Mouse (Mus musculus) forebrain, embryonic 13.5 days (tissue): ENCODE measurements around the gene Ifit2. TPM values are rescaled to one million over a fixed set of nuclear protein-coding genes. Genes with fewer than 3 reads are reported as not detected.
A peak's percentile ranks its signal among the peaks of the same experiment; 100 is the strongest.

Source experiments
- ATAC-seq: fragments of 200-750 bp; cut with Nextera tagmentation; 2 replicates; pipeline ENCODE4 v1.8.0; 2017
- H3K27ac ChIP-seq: fragments of 300-500 bp; sonication (generic); 2 replicates; pipeline ENCODE4 v1.5.1; 2015; ENCODE audit warnings: inconsistent platforms, mild to moderate bottlenecking, moderate library complexity
- H3K27me3 ChIP-seq: fragments of 300-500 bp; sonication (generic); 2 replicates; pipeline ENCODE4 v1.6.1; 2015; ENCODE audit warnings: mild to moderate bottlenecking, inconsistent platforms
- H3K36me3 ChIP-seq: fragments of 300-500 bp; sonication (generic); 2 replicates; pipeline ENCODE4 v1.6.1; 2015; ENCODE audit warnings: mild to moderate bottlenecking, inconsistent platforms; ENCODE audit not compliant: poor library complexity, severe bottlenecking
- H3K4me1 ChIP-seq: fragments of 300-500 bp; sonication (generic); 2 replicates; pipeline ENCODE4 v1.6.1; 2015; ENCODE audit warnings: inconsistent platforms
- H3K4me2 ChIP-seq: fragments of 300-500 bp; sonication (generic); 2 replicates; pipeline ENCODE4 v1.6.1; 2015; ENCODE audit warnings: inconsistent platforms, mild to moderate bottlenecking, moderate library complexity
- H3K4me3 ChIP-seq: fragments of 300-500 bp; sonication (generic); 2 replicates; pipeline ENCODE4 v1.5.1; 2015; ENCODE audit warnings: mild to moderate bottlenecking, inconsistent platforms
- H3K9ac ChIP-seq: fragments of 300-500 bp; sonication (generic); 2 replicates; pipeline ENCODE4 v1.6.1; 2015; ENCODE audit warnings: mild to moderate bottlenecking, inconsistent platforms
- H3K9me3 ChIP-seq: fragments of 300-500 bp; sonication (generic); replicated peaks from 2 replicates; pipeline ENCODE4 v1.6.1; 2016; ENCODE audit warnings: inconsistent platforms
- WGBS: fragments of 180-500 bp; shearing (Covaris S2); methylation state at CpG from one replicate; pipeline ENCODE4 v1.1.7; 2015; 5-methylcytosine and 5-hydroxymethylcytosine counted together
- polyA plus RNA-seq: library from polyadenylated mRNA; unstranded; fragments of >200 nt; fragmentation: Nextera tagmentation; extraction: Ambion mirVana; gene quantifications from 2 replicates; pipeline ENCODE4 v1.2.1, GENCODE M21; 2015

The Ifit2 gene
- polyA plus RNA-seq: 5.1 and 6.0 TPM in 2 replicates

GRCm38 (mm10) chr19:34550534-34551223 is at the start of gene Ifit2:
Ifit2 (plus strand) TSS chr19:34550694.
- peak within 1 kb of the TSS; percentile 56 for H3K9ac ChIP-seq
- peak within 1 kb of the TSS; percentile 48 for H3K4me3 ChIP-seq
- WGBS: 1% methylated on average over 22 of the region's 22 CpGs
- ATAC-seq: peak; percentile 97
- H3K4me1 ChIP-seq: 0 out of 2 replicates have a peak, but pooled peaks cover 4% of the 10 kb centered on the region
- peak within 1 kb of the TSS; percentile 66 for H3K4me2 ChIP-seq
- no peaks in the 10 kb centered on the region for H3K9me3 ChIP-seq
- H3K27ac ChIP-seq: no peak within 1 kb of the TSS
- H3K36me3 ChIP-seq: no peaks in the 10 kb centered on the region
- H3K27me3 ChIP-seq: no peaks in the 10 kb centered on the region

- no peak overlapping the region for H3K9ac ChIP-seq
- H3K36me3 ChIP-seq: no peaks in the 10 kb centered on the region; the same call in 1 of the 2 replicates
- H3K9me3 ChIP-seq: no peaks in the 10 kb centered on the region
- no peak overlapping the region for H3K4me3 ChIP-seq
- WGBS: 43% methylated on average over 4 of the region's 4 CpGs
- no peaks in the 10 kb centered on the region for H3K4me1 ChIP-seq
- ATAC-seq: peak; percentile 62; the same call in 1 of the 2 replicates
- no peak overlapping the region for H3K27ac ChIP-seq
- no peaks in the 10 kb centered on the region for H3K27me3 ChIP-seq
- H3K4me2 ChIP-seq: no peak overlapping the region
Measured at GRCm38 (mm10) chr19:34500763-34501162, 49.7 kb upstream of the Ifit2 start.

DNA sequence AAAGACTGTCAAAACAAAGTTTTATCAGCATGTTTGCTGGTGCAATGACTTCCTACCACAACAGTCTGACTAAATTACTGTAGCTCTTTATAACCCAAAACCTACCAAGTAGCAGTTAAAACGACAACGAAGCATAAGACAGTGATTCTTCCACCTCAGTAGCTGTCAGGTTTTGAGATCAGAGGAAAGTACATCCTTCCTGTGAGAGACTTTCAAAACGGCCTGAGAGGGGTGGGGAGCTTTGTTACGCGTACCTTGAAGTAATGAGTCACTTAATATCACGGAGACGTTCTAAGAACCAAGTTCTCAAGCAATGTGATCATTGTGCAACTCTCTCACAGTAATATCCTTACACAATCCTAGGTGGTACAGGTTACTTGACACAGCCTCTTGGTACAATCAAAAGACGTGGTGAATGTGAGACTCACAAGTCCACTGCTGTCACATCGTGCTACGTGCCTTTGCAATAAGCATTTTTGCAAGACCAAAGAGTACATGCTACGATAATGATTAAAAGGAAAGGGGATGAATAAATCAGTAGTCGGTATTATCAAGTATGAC is 45.3 kb upstream of the Ifit2 start:
- H3K27ac ChIP-seq: no peak overlapping the region
- no peaks in the 10 kb centered on the region for H3K27me3 ChIP-seq
- 83% methylated on average over 12 of the region's 12 CpGs for WGBS
- no peaks in the 10 kb centered on the region; the same call in 1 of the 2 replicates for H3K36me3 ChIP-seq
- H3K9me3 ChIP-seq: no peaks in the 10 kb centered on the region
- no peak overlapping the region for H3K4me2 ChIP-seq
- ATAC-seq: no peak
- H3K9ac ChIP-seq: no peak overlapping the region
- H3K4me3 ChIP-seq: no peak overlapping the region
- no peaks in the 10 kb centered on the region for H3K4me1 ChIP-seq

GRCm38 (mm10) chr19:34510717-34511116 is 39.8 kb upstream of the Ifit2 start:
- Histone ChIP-seq H3K9me3 (no peaks in the 10 kb centered on the region), H3K36me3 (no peaks in the 10 kb centered on the region; the same call in 1 of the 2 replicates), H3K27me3 (no peaks in the 10 kb centered on the region), H3K27ac (no peak overlapping the region), H3K9ac (no peak overlapping the region), H3K4me3 (no peak overlapping the region), H3K4me2 (no peak overlapping the region), H3K4me1 (no peaks in the 10 kb centered on the region)
- WGBS: 93% methylated on average over 5 of the region's 5 CpGs
- no peak for ATAC-seq

GRCm38 (mm10) chr19:34511528-34511927 is 39.0 kb upstream of the Ifit2 start:
- no peak overlapping the region for H3K27ac ChIP-seq
- no peaks in the 10 kb centered on the region; the same call in 1 of the 2 replicates for H3K36me3 ChIP-seq
- no peak for ATAC-seq
- no peak overlapping the region for H3K9ac ChIP-seq
- no peaks in the 10 kb centered on the region for H3K9me3 ChIP-seq
- H3K4me3 ChIP-seq: no peak overlapping the region
- H3K27me3 ChIP-seq: no peaks in the 10 kb centered on the region
- 77% methylated on average over 8 of the region's 8 CpGs for WGBS
- no peaks in the 10 kb centered on the region for H3K4me1 ChIP-seq
- no peak overlapping the region for H3K4me2 ChIP-seq

- Histone ChIP-seq H3K4me3 (no peak overlapping the region), H3K27ac (no peak overlapping the region), H3K4me2 (no peak overlapping the region), H3K36me3 (peaks cover 4% of the 10 kb centered on the region; the same call in 1 of the 2 replicates), H3K4me1 (no peaks in the 10 kb centered on the region), H3K9ac (no peak overlapping the region), H3K9me3 (no peaks in the 10 kb centered on the region), H3K27me3 (no peaks in the 10 kb centered on the region)
- ATAC-seq: no peak
- whole genome bisulfite sequencing: 90% methylated on average over 3 of the region's 3 CpGs
Measured at GRCm38 (mm10) chr19:34515681-34516080, 34.8 kb upstream of the Ifit2 start.

- H3K9ac ChIP-seq: no peak overlapping the region
- H3K4me3 ChIP-seq: no peak overlapping the region
- no peak overlapping the region for H3K4me2 ChIP-seq
- 86% methylated on average over 2 of the region's 2 CpGs for WGBS
- no peak overlapping the region for H3K27ac ChIP-seq
- no peaks in the 10 kb centered on the region for H3K9me3 ChIP-seq
- H3K4me1 ChIP-seq: no peaks in the 10 kb centered on the region
- no peak for ATAC-seq
- H3K36me3 ChIP-seq: peaks cover 4% of the 10 kb centered on the region; the same call in 1 of the 2 replicates
- no peaks in the 10 kb centered on the region for H3K27me3 ChIP-seq
Measured at GRCm38 (mm10) chr19:34516346-34516745, 34.1 kb upstream of the Ifit2 start.

GRCm38 (mm10) chr19:34517197-34517596 is 33.3 kb upstream of the Ifit2 start:
- no peaks in the 10 kb centered on the region for H3K4me1 ChIP-seq
- no peaks in the 10 kb centered on the region for H3K27me3 ChIP-seq
- 91% methylated on average over 3 of the region's 3 CpGs for WGBS
- no peak for ATAC-seq
- H3K4me2 ChIP-seq: no peak overlapping the region
- no peaks in the 10 kb centered on the region for H3K9me3 ChIP-seq
- H3K4me3 ChIP-seq: no peak overlapping the region
- H3K27ac ChIP-seq: no peak overlapping the region
- H3K9ac ChIP-seq: no peak overlapping the region
- peaks cover 4% of the 10 kb centered on the region; the same call in 1 of the 2 replicates for H3K36me3 ChIP-seq

- no peak overlapping the region for H3K27ac ChIP-seq
- no peak overlapping the region for H3K4me2 ChIP-seq
- H3K27me3 ChIP-seq: no peaks in the 10 kb centered on the region
- no peaks in the 10 kb centered on the region for H3K9me3 ChIP-seq
- no peak for ATAC-seq
- peaks cover 4% of the 10 kb centered on the region; the same call in 1 of the 2 replicates for H3K36me3 ChIP-seq
- 93% methylated on average over 13 of the region's 13 CpGs for WGBS
- no peaks in the 10 kb centered on the region for H3K4me1 ChIP-seq
- H3K4me3 ChIP-seq: no peak overlapping the region
- no peak overlapping the region for H3K9ac ChIP-seq
Measured at GRCm38 (mm10) chr19:34517812-34518594, 32.5 kb upstream of the Ifit2 start.

GRCm38 (mm10) chr19:34518786-34519185 is 31.7 kb upstream of the Ifit2 start:
- Histone ChIP-seq H3K27ac (no peak overlapping the region), H3K9ac (no peak overlapping the region), H3K36me3 (peaks cover 4% of the 10 kb centered on the region; the same call in 1 of the 2 replicates), H3K4me3 (no peak overlapping the region), H3K4me2 (no peak overlapping the region), H3K4me1 (no peaks in the 10 kb centered on the region), H3K27me3 (no peaks in the 10 kb centered on the region), H3K9me3 (no peaks in the 10 kb centered on the region)
- WGBS: 88% methylated on average over 3 of the region's 3 CpGs
- no peak for ATAC-seq

- Histone ChIP-seq H3K27ac (no peak overlapping the region), H3K9ac (no peak overlapping the region), H3K36me3 (peaks cover 4% of the 10 kb centered on the region; the same call in 1 of the 2 replicates), H3K4me2 (no peak overlapping the region), H3K9me3 (no peaks in the 10 kb centered on the region), H3K27me3 (no peaks in the 10 kb centered on the region), H3K4me1 (no peaks in the 10 kb centered on the region), H3K4me3 (no peak overlapping the region)
- WGBS: 78% methylated on average over 3 of the region's 3 CpGs
- no peak for ATAC-seq
Measured at GRCm38 (mm10) chr19:34519646-34520045, 30.8 kb upstream of the Ifit2 start.

DNA sequence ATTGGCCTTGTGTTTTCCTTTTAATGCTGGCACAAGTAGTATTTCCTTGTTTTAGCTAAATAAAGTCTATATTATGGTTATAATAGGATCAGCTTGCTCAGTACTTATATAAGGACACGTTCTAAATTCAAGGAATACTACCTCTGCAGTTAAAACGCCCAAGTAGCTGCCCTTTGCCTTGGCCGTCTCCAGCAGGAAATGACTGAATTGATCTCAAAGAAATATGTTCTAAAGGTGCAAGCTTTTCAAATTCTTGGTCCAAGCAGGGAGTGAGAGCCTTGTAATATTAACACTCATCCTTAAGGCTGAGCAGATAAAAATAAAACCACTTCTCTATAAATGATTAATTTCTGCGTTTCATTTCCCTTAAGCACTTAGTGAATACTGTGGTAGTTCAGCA is 30.4 kb upstream of the Ifit2 start:
- Histone ChIP-seq H3K27me3 (no peaks in the 10 kb centered on the region), H3K9me3 (no peaks in the 10 kb centered on the region), H3K27ac (no peak overlapping the region), H3K4me3 (no peak overlapping the region), H3K4me1 (no peaks in the 10 kb centered on the region), H3K9ac (no peak overlapping the region), H3K4me2 (no peak overlapping the region), H3K36me3 (peaks cover 4% of the 10 kb centered on the region; the same call in 1 of the 2 replicates)
- WGBS: 89% methylated on average over 4 of the region's 4 CpGs
- no peak for ATAC-seq
